Mouse (Mus musculus): ENCODE data around the gene Btbd2.

DNA sequence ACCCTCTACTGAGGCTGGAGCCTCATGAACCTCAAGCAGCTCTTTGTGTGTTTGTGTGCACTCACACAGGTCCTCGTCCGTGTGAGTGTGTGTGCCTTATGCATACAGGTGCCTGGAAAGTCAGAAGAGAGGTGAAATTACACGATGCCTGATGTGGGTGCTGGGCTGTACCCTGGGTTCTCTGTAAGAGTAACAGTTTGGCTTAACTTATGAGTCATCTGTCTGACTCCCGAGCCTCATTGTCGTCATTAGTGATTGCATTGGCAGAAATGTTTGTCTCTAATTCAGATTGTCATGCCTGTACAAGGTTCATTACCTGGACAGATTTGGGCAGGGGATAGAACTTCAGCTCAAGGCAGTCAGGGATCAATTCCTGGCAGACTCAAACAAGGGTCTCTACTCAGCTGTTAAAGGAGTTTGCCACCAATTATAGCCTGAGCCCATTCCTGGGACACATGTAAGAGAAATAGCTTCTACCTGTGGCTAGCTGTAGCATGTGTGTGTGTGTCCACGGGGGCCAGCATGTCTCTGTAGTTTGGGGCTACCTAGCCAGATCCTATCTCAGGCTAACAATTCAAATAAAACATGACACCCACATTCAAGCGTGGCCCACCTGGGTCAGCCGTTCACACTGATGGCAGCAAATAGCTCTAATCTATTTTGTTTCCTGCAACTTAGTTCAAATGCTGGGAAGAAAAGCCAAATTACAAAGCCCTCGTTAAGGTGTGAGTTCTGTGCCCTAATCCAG, 20.4 kb upstream of the Btbd2 start:
- TF ChIP-seq EP300 (IDR thresholded peaks at IDR 0.05; ENCODE audit: low read depth): no peak
- no peak for TF ChIP-seq CTCF (IDR thresholded peaks at IDR 0.05; ENCODE audit: low read depth)

Data from heart, postnatal 0 days (tissue).